Mouse (Mus musculus): ENCODE data around the gene Rhobtb3. TPM values are rescaled to one million over a fixed set of nuclear protein-coding genes. Genes with fewer than 3 reads are reported as not detected.
"Not testable (repeated sequence)": the region's sequence is repeated elsewhere in the genome, so short reads cannot be mapped to it uniquely, and the experiment has no call there.

Rhobtb3 gene
- polyA plus RNA-seq, 2 experiments: 1.9 to 3.4 TPM

GRCm38 (mm10) chr13:75908187-75908586, 35.5 kb downstream of the Rhobtb3 start:
- H3K4me2 ChIP-seq (ENCODE audit: low read depth): no peak overlapping the region
- H3K9me3 ChIP-seq (ENCODE audit: control insufficient read depth, low read length): no peaks in the 10 kb centered on the region
- TF ChIP-seq EP300 (IDR thresholded peaks at IDR 0.05; ENCODE audit: low read depth) (no peak), CTCF (IDR thresholded peaks at IDR 0.05; ENCODE audit: low read depth) (no peak)
- H3K9ac ChIP-seq (replicated peaks): no peak overlapping the region
- no peak overlapping the region for H3K27ac ChIP-seq
- WGBS (ENCODE audit: insufficient replicate concordance): 65% methylated on average over 2 of the region's 2 CpGs
- H3K4me1 ChIP-seq (replicated peaks; ENCODE audit: control insufficient read depth in 2 of 2, insufficient read depth in 2 of 2, low read length in 1 of 2): no peaks in the 10 kb centered on the region; a peak in 1 of 4 replicates
- no peaks in the 10 kb centered on the region for H3K36me3 ChIP-seq (replicated peaks; ENCODE audit: control insufficient read depth, insufficient read depth, low read depth)
- ATAC-seq (ENCODE audit: insufficient read depth): no peak
- no peak overlapping the region for H3K4me3 ChIP-seq (ENCODE audit: insufficient read depth in 1 of 2, low read depth in 2 of 2, low read length in 2 of 2)
- no peaks in the 10 kb centered on the region for H3K27me3 ChIP-seq (ENCODE audit: control insufficient read depth, insufficient read depth, low read length)
- no peak for DNase-seq (ENCODE audit: low read depth in 3 of 3, low spot score in 3 of 3)

GRCm38 (mm10) chr13:75907133-75907532, 36.6 kb downstream of the Rhobtb3 start:
- Histone ChIP-seq H3K4me3 (ENCODE audit: insufficient read depth in 1 of 2, low read depth in 2 of 2, low read length in 2 of 2) (no peak overlapping the region), H3K27me3 (ENCODE audit: control insufficient read depth, insufficient read depth, low read length) (no peaks in the 10 kb centered on the region), H3K9ac (replicated peaks) (no peak overlapping the region), H3K9me3 (ENCODE audit: control insufficient read depth, low read length) (no peaks in the 10 kb centered on the region), H3K36me3 (replicated peaks; ENCODE audit: control insufficient read depth, insufficient read depth, low read depth) (no peaks in the 10 kb centered on the region), H3K4me1 (replicated peaks; ENCODE audit: control insufficient read depth in 2 of 2, insufficient read depth in 2 of 2, low read length in 1 of 2) (no peaks in the 10 kb centered on the region; a peak in 1 of 4 replicates), H3K27ac (no peak overlapping the region), H3K4me2 (ENCODE audit: low read depth) (no peak overlapping the region)
- 56% methylated on average over 5 of the region's 5 CpGs for WGBS (ENCODE audit: insufficient replicate concordance)
- no peak for TF ChIP-seq CTCF (IDR thresholded peaks at IDR 0.05; ENCODE audit: low read depth)
- TF ChIP-seq EP300 (IDR thresholded peaks at IDR 0.05; ENCODE audit: low read depth): no peak
- ATAC-seq (ENCODE audit: insufficient read depth) (peak; percentile 45; the same call in 1 of the 2 replicates), DNase-seq (ENCODE audit: low read depth in 3 of 3, low spot score in 3 of 3) (no peak)

DNA sequence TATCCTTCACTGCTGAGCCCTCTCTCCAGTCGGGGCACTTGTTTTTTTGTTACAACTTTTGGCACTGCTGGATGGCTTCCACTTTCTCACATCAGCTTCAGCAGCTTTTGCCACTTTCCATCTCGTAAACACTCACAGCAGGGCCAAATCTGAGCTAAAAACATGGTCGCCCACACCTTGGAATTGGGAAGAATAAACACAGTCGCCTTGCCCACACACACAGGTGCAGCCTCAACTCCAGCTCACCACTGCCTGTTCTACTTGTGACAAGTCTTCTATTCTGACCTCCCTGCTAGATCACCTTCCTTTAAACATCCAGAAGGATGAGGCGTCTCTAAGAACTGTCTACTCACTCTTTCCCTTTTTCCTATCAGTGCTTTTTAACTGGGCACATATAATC, 39.1 kb downstream of the Rhobtb3 start:
- Histone ChIP-seq H3K4me2 (ENCODE audit: low read depth) (no peak overlapping the region), H3K4me3 (ENCODE audit: insufficient read depth in 1 of 2, low read depth in 2 of 2, low read length in 2 of 2) (no peak overlapping the region), H3K27ac (no peak overlapping the region), H3K4me1 (replicated peaks; ENCODE audit: control insufficient read depth in 2 of 2, insufficient read depth in 2 of 2, low read length in 1 of 2) (no peaks in the 10 kb centered on the region; a peak in 1 of 4 replicates), H3K9ac (replicated peaks) (no peak overlapping the region), H3K36me3 (replicated peaks; ENCODE audit: control insufficient read depth, insufficient read depth, low read depth) (no peaks in the 10 kb centered on the region), H3K9me3 (ENCODE audit: control insufficient read depth, low read length) (no peaks in the 10 kb centered on the region), H3K27me3 (ENCODE audit: control insufficient read depth, insufficient read depth, low read length) (no peaks in the 10 kb centered on the region)
- DNase-seq (ENCODE audit: low read depth in 3 of 3, low spot score in 3 of 3) (no peak), ATAC-seq (ENCODE audit: insufficient read depth) (no peak)
- TF ChIP-seq CTCF (IDR thresholded peaks at IDR 0.05; ENCODE audit: low read depth) (no peak), EP300 (IDR thresholded peaks at IDR 0.05; ENCODE audit: low read depth) (no peak)
- WGBS (ENCODE audit: insufficient replicate concordance): 60% methylated on average over 5 of the region's 5 CpGs

DNA sequence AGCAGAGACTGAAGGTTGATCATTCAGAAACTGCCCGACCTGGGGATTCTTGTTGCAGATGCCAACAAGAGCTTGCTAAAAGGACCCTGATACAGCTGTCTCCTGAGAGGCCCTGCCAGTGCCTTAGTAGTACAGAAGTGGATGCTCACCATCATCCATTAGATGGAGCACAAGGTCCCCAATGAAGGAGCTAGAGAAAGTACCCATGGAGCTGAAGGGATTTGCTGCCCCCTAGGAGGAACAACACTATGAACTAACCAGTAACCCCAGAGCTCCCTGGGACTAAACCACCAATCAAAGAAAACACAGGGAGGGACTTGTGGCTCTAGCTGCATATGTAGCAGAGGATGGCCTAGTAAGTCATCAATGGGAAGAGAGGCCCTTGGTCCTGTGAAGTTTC, 42.8 kb downstream of the Rhobtb3 start:
- TF ChIP-seq CTCF (IDR thresholded peaks at IDR 0.05; ENCODE audit: low read depth): peak; percentile 31
- H3K4me2 ChIP-seq (ENCODE audit: low read depth); H3K36me3 ChIP-seq (replicated peaks; ENCODE audit: control insufficient read depth, insufficient read depth, low read depth); DNase-seq (ENCODE audit: low read depth in 3 of 3, low spot score in 3 of 3); H3K27ac ChIP-seq; ATAC-seq (ENCODE audit: insufficient read depth); H3K4me1 ChIP-seq (replicated peaks; ENCODE audit: control insufficient read depth in 2 of 2, insufficient read depth in 2 of 2, low read length in 1 of 2); H3K9me3 ChIP-seq (ENCODE audit: control insufficient read depth, low read length); H3K27me3 ChIP-seq (ENCODE audit: control insufficient read depth, insufficient read depth, low read length); H3K9ac ChIP-seq (replicated peaks); H3K4me3 ChIP-seq (ENCODE audit: insufficient read depth in 1 of 2, low read depth in 2 of 2, low read length in 2 of 2): not testable (repeated sequence)
- 63% methylated on average over 1 of the region's 1 CpGs for WGBS (ENCODE audit: insufficient replicate concordance)

DNA sequence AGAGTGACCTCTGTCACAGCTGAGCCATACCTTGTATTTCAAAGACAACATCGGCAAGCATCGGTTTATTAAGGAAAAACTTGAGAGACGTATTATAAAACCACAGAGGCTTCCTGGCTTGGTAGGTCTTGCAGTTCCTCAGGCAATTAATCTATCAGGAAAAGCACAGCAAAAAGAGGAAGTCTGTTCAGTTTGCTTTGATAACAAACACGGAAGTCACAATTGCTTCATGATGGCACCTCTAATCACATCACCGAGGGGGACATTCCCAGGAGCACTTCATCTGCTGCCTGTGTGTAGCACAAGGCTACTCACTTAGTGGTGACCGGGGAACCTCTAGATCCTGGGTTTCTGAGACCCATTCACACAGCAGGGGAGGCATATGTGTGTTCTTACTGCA, 50.8 kb downstream of the Rhobtb3 start:
- Histone ChIP-seq H3K9ac (replicated peaks) (no peak overlapping the region), H3K4me2 (ENCODE audit: low read depth) (no peak overlapping the region), H3K27me3 (ENCODE audit: control insufficient read depth, insufficient read depth, low read length) (no peaks in the 10 kb centered on the region), H3K9me3 (ENCODE audit: control insufficient read depth, low read length) (no peaks in the 10 kb centered on the region), H3K4me1 (replicated peaks; ENCODE audit: control insufficient read depth in 2 of 2, insufficient read depth in 2 of 2, low read length in 1 of 2) (no peaks in the 10 kb centered on the region; a peak in 1 of 4 replicates), H3K4me3 (ENCODE audit: insufficient read depth in 1 of 2, low read depth in 2 of 2, low read length in 2 of 2) (no peak overlapping the region), H3K36me3 (replicated peaks; ENCODE audit: control insufficient read depth, insufficient read depth, low read depth) (no peaks in the 10 kb centered on the region), H3K27ac (no peak overlapping the region)
- DNase-seq (ENCODE audit: low read depth in 3 of 3, low spot score in 3 of 3): no peak
- no peak for ATAC-seq (ENCODE audit: insufficient read depth)
- 16% methylated on average over 6 of the region's 6 CpGs for WGBS (ENCODE audit: insufficient replicate concordance)
- TF ChIP-seq EP300 (IDR thresholded peaks at IDR 0.05; ENCODE audit: low read depth) (no peak), CTCF (IDR thresholded peaks at IDR 0.05; ENCODE audit: low read depth) (no peak)

All from liver, embryonic 14.5 days (tissue).